Mouse (Mus musculus) lung, postnatal 10 days (tissue): ENCODE data around the gene Htra1.

Source experiments
- DNase-seq: peaks from one replicate; pipeline ENCODE4 v3.0.0; 2021

Gene Htra1

GRCm38 (mm10) chr7:131027557-131027956 lies 91.6 kb downstream of the Htra1 start:
- DNase-seq = no peak

GRCm38 (mm10) chr7:131031755-131032154 lies 95.8 kb downstream of the Htra1 start, which contains the start of gene Dmbt1:
TSS of gene Dmbt1 (plus strand) at chr7:131032053.
- no peak for DNase-seq
